Mouse (Mus musculus) urinary bladder, postnatal 36 days (tissue): ENCODE data around the gene Hmmr.
"Not testable (repeated sequence)": the region's sequence is repeated elsewhere in the genome, so short reads cannot be mapped to it uniquely, and the experiment has no call there.

Source experiments
- DNase-seq, 2 experiments: peaks; one replicate each; pipeline ENCODE4 v3.0.0; 2022; ENCODE audit warnings: low spot score in 2 of 2, mixed read lengths in 1 of 2

The Hmmr gene

GRCm38 (mm10) chr11:40733339-40734174 lies at the start of gene Hmmr, which contains the start of gene Nudcd2:
Gene Hmmr, minus strand, starts transcription at chr11:40733422.
Gene Nudcd2, plus strand, starts transcription at chr11:40733667.
- DNase-seq: peak; percentile 86 to 92

DNA sequence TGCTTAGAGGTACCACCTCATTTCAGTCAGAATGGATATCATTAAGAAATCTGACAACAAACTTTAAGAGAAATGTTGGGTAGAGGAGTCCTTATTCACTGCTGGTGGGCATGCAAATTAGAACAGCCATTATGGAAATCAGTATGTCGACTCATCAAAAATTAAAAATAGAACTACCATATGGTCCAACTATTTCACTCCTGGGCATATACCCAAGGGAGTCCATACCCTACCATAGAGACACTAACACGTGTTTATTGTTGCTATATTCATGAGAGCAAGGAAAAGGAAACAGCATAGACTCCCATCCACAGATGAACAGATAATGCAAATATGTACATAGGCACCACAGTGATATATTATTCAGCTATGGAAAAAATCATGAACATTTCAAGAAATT lies 48.6 kb upstream of the Hmmr start:
- DNase-seq: no peak

DNA sequence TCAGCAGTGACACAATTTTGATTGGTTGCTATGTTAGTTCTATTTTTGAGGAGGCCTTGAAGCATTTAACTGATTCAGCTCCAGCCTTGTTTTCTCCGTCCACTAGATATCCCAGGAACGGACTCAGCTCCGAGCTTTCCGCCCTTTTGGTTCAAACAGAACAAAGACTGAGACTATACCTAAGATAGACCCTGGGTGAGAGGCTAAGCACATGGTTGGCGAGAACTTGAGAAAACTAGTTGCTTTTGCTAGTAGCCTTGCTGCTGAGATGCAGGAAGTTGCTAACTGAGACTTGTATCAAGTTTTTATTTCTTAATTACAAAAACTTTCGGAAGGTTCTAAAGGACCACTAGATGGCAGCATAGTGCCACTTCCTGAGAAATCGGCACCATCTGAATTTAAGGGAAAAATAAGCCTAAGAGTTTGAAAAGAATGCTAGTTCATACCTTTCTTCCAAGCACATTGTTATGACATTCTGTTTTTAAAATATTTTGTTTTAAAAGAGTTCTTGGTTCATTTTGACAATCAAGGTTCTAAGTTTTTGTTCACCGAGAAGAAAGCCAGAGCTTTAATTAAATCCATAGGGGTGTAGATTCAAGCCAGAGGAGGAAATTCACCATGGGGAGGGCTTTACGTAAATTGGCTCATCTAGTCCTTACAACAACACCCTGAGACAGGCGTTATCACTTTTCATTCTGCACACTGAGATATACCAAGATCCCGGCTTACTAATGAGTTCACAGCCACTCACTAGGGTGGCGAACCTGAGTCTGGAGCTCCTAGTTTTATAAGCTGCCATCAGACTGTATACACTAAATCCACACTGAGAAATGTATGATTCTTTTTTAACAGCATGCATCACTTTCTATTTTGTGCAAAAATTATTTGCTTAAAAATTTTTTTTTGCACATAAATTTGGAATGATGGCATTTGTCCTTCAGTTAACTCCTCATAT lies 42.4 kb upstream of the Hmmr start:
- no peak for DNase-seq

DNA sequence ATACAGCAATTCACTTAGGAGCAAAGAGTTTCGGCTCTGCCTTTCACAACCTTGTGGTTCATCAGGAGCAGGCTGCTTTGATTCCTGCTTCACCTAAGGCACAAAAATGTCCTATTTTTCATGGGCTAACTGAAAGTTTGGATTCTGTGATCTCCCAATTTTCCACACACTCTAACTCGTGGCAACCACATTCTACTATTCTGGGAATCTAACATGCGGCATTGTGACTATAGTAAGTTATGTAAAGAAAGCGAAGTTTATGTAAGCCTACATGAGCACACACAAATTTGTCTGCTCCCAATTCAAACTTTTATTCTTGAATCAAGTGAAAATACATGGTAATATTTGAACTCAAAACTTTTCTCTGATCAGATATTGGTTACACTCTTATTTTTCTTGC lies 31.5 kb upstream of the Hmmr start:
- no peak for DNase-seq

GRCm38 (mm10) chr11:40763395-40763794 lies 30.2 kb upstream of the Hmmr start:
- no peak for DNase-seq

DNA sequence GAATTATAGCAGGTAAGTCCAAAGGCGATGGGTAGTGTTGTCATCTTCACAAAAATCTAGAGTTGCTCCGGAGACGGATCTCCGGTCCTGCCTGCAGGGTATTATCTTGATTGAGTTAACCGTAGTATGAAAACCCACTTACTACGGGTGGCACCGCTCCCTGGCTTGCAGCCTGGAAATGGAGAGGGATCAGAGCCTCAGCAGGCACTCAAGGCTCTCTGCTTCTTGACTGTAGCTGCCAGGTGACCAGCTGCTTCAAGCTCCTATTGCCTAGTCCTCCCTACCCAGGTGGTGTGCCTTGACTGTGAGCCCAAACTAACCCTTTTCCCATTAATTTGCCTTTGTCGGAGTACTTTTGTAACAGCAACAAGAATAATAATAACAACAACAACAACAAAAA lies 26.7 kb upstream of the Hmmr start:
- no peak for DNase-seq

- DNase-seq: no peak
These were observed 22.7 kb upstream of the Hmmr start for GRCm38 (mm10) chr11:40755968-40756367.

- peak; percentile 83 to 93 for DNase-seq
These were observed 21.9 kb upstream of the Hmmr start, which contains the start of gene Ccng1 for GRCm38 (mm10) chr11:40755109-40755627. Gene Ccng1, minus strand, starts transcription at chr11:40755311.

- DNase-seq: no peak
These were observed 21.5 kb upstream of the Hmmr start for GRCm38 (mm10) chr11:40754664-40755107.

DNA sequence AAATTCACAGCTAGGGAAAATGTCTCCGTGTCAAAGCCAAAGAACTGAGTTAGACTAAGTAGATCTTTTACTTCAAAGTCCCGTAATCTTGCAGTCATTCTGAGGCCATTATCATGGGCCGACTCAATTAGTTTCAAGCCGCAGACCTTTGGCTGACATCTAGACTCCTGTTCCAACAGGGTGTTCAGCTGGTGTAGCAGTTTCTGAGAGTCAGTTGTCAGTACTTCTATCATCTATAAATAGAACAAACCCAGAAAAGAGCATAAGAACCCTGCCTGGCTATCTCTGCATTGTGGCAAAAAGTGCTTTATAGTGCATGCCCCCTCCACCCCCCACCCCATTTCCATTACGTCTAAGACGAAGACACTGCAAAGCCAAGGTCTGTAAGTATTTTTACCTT lies 20.6 kb upstream of the Hmmr start:
- DNase-seq: no peak

DNA sequence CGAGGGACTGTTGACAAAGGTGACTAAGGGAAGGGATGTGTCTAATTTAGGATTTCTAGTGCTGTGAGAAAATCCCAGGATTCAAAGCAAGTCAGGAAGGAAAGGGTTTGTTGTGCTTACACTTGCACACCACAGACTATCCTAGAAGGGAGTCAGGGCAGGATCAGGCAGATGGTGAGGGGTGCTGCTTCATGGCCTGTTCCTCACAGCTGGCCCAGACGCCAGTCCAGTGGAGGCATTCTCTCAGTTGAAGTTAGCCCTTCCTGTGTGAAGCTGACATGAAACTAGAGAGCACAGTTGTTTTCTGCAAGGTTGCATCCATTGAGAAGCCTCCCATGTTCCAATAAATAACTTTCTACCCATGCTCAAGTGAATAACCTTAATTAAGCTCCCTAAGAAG lies 14.5 kb upstream of the Hmmr start:
- DNase-seq: no peak

DNA sequence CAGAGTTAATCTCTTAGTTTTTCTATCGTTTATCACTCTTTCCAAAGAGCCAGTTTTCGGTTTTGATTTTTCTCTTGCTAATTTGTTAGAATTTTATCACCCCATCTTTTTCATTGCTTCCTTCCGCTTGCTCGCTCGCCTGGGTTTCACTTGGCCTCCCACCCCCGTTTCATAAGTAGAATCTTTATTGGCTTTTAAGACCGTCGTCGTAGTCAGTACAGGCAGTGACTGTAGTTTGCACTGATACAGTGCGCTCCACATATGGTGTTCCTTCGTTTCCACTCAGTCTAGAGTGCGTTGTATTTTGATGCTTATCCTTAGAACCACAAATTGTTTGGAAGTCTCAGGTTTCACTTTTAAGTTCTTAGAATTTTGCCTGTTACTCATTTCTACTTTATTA lies 13.1 kb upstream of the Hmmr start:
- DNase-seq: no peak

GRCm38 (mm10) chr11:40744348-40744747 lies 11.1 kb upstream of the Hmmr start:
- DNase-seq: no peak

- no peak for DNase-seq
These were observed 8.5 kb upstream of the Hmmr start for GRCm38 (mm10) chr11:40741605-40742262.

- no peak for DNase-seq
These were observed 4.1 kb upstream of the Hmmr start for GRCm38 (mm10) chr11:40737369-40737768.

DNA sequence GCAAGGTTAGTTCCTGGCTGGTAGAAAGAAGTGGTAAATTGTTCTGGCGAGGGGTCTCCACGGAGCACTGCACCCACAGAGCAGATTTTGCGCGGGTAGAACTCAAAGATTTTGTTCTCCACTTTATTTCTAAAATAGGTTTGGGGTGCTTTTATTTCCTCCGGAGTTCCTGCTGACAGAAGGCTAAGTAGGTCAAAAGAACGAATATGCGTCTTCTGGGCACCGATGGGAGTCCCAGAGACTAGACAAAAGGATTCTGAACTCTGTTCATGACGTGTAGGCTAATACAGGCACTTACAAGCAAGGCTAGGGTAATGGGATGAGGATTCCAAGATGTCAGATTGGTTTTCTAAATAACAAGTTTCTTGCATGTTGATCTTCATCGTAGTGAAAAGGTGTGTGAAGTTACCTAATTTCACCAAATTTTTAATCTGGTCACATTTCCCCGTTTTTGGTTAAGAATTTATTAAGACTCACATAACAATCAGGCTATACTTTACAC lies 1.1 kb upstream of the Hmmr start:
- DNase-seq: no peak

GRCm38 (mm10) chr11:40732997-40733338 lies 254 bp downstream of the Hmmr start:
- no peak for DNase-seq

GRCm38 (mm10) chr11:40718324-40718723 lies 14.9 kb downstream of the Hmmr start:
- DNase-seq: no peak

DNA sequence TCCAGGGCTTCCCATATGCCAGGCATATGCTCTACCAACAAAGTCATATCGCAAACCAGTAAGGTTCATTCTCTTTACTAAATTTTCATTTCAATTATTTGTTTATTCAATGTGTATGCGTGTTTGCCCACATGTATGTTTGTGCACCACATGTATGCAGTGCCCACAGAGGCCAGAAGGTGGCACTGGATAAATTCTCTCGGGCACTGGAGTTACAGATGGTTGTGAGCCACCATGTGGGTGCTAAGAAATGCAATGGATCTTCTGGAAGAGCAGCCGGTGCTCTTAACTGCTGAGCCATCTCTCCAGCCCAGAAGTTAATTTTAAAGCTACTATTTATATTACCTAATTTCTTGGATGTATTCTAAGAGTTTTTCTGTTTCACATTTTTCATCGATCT lies 17.7 kb downstream of the Hmmr start:
- no peak for DNase-seq

DNA sequence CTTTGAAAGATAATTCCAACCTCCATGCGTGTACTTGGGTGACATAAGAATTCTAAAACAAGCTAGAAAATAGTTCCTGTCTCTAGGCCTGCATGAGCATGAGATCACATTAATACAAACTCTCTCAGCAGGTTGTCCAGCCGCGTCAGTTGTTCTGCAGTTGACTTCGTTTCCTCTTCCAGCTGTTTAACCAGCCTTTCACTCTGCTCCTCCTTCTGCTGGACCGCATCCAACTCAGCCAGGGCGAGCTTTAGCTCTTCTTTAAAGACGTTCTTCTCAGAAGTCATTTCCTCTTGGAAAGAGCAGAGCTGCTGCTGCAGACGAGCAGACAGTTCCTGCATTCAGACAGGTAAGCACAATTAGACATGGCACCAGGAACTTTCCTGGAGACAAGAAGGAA lies 19.4 kb downstream of the Hmmr start:
- peak in 1 of 2 experiments; percentile 4 for DNase-seq

DNA sequence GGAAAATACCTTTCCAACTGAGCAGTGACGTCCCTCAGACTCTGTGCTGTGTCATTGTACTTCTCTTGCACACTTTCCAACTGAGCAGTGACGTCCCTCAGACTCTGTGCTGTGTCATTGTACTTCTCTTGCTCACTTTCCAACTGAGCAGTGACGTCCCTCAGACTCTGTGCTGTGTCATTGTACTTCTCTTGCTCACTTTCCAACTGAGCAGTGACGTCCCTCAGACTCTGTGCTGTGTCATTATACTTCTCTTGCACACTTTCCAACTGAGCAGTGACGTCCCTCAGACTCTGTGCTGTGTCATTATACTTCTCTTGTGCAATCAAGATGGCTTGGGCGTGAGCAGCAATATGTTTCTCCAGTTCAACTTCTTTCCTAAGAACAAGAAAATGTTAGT lies 23.3 kb downstream of the Hmmr start:
- DNase-seq: not testable (repeated sequence)

DNA sequence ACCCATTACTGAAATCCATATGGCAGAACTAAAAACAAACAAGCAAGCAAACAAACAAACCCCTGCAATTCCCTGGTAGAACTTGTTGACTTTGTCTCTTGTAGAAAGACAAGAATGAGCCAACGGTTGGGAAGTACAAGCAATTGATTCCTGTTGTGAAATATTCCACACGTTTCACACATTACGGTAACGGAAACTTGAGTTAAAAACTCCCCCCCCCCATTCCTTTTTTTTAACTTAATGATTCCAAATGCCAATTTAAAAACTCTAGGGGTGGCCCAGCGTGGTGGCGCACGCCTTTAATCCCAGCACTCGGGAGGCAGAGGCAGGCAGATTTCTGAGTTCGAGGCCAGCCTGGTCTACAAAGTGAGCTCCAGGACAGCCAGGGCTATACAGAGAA lies 38.1 kb downstream of the Hmmr start, which contains the start of gene Mat2b:
Gene Mat2b (minus strand): TSS at position 101 of the 400 bp plus-strand sequence.
- DNase-seq: no peak
